In the genomic region with DNA sequence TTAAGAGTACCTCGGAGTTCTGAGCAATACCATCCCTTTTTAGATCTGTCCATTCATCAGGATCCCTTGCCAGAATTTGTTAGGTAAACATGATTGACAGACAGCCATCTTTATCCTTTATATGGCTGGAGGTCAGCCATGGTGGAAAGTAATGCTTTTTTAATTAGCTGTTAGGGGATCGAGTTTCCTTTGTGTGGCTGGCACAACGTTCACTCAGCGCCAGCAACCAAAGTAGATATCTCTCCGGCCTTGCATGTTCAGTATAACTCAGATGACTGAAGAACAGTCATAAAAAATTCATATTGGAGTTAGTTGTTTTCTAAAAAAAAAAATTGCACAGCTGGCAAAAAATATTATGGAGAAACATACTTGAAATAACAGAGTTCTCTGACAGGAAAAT, we compare ENCODE assay signal across 18 mouse cellular contexts.
DNase-seq lines count a peak whose midpoint lies in the region; ATAC-seq and TF ChIP-seq lines count a peak whose summit lies in the region.
"Had no signal": no experiment of that assay in that cellular context is flagged by ENCODE, and none has a peak within 500 bp of the region (broad histone marks: within the 10 kb centered on the region; RNA-seq: fewer than 3 reads in every experiment).

No protein-coding gene starts in this region.

- H3K36me3 ChIP-seq in forebrain, embryonic 10.5 days (replicated peaks), result no peaks in the 10 kb centered on the region
- H3K36me3 ChIP-seq in forebrain, embryonic 11.5 days (ENCODE audit: control insufficient read depth, insufficient read depth, low read length), result no peaks in the 10 kb centered on the region
- H3K36me3 ChIP-seq in limb, embryonic 13.5 days, result no peaks in the 10 kb centered on the region
- no peaks in the 10 kb centered on the region for H3K36me3 ChIP-seq in limb, embryonic 10.5 days
- H3K36me3 ChIP-seq in myocyte (ENCODE audit: control insufficient read depth, insufficient read depth), result no peaks in the 10 kb centered on the region
- H3K36me3 ChIP-seq: heart, embryonic 15.5 days; liver, embryonic 13.5 days; midbrain, embryonic 15.5 days had no signal

- H3K9me3 ChIP-seq in forebrain, embryonic 10.5 days, result no peaks in the 10 kb centered on the region
- no peaks in the 10 kb centered on the region for H3K9me3 ChIP-seq in forebrain, embryonic 11.5 days (ENCODE audit: control insufficient read depth, low read length)
- H3K9me3 ChIP-seq in limb, embryonic 13.5 days, result no peaks in the 10 kb centered on the region
- no peaks in the 10 kb centered on the region for H3K9me3 ChIP-seq in limb, embryonic 10.5 days (replicated peaks)
- H3K9me3 ChIP-seq: heart, embryonic 15.5 days; liver, embryonic 13.5 days; midbrain, embryonic 15.5 days had no signal

- peaks cover 36% of the 10 kb centered on the region for H3K4me1 ChIP-seq in forebrain, embryonic 10.5 days
- H3K4me1 ChIP-seq in forebrain, embryonic 11.5 days (replicated peaks; ENCODE audit: control insufficient read depth, insufficient read depth, low read length), result no peaks in the 10 kb centered on the region
- peaks cover 30% of the 10 kb centered on the region for H3K4me1 ChIP-seq in limb, embryonic 13.5 days
- peaks cover 25% of the 10 kb centered on the region for H3K4me1 ChIP-seq in limb, embryonic 10.5 days
- H3K4me1 ChIP-seq: heart, embryonic 15.5 days; liver, embryonic 13.5 days; midbrain, embryonic 15.5 days had no signal

- H3K9ac ChIP-seq in forebrain, embryonic 11.5 days (ENCODE audit: low read length), result no peak overlapping the region
- no peak overlapping the region for H3K9ac ChIP-seq in limb, embryonic 13.5 days
- H3K9ac ChIP-seq: heart, embryonic 15.5 days; liver, embryonic 13.5 days; midbrain, embryonic 15.5 days had no signal

- DNase-seq in forebrain, embryonic 10.5 days (ENCODE audit: extremely low spot score, low spot score), result no peak
- DNase-seq in forebrain, embryonic 11.5 days (ENCODE audit: low spot score), result no peak
- no peak for DNase-seq in limb, embryonic 10.5 days (ENCODE audit: low spot score)
- DNase-seq in embryo, embryonic 10.5 days (ENCODE audit: low spot score), result peak; percentile 50
- DNase-seq in layer of hippocampus, adult 2 months (ENCODE audit: low spot score in 2 of 2), result no peak
- DNase-seq in heart, adult 18-20 months, result no peak
- DNase-seq: cerebellum, adult 8-10 months; gastrocnemius, postnatal 25 days; kidney, adult 2 months; kidney, postnatal 25 days; liver, embryonic 13.5 days; right cerebral cortex, postnatal 4 days; thymus, postnatal 14 days had no signal

- H3ac ChIP-seq in myocyte (ENCODE audit: control insufficient read depth, insufficient read length), result no peak overlapping the region

- no peaks in the 10 kb centered on the region for H3K27me3 ChIP-seq in forebrain, embryonic 10.5 days (ENCODE audit: poor library complexity, severe bottlenecking)
- H3K27me3 ChIP-seq in forebrain, embryonic 11.5 days (ENCODE audit: control insufficient read depth, insufficient read depth, low read length), result no peaks in the 10 kb centered on the region
- no peaks in the 10 kb centered on the region for H3K27me3 ChIP-seq in limb, embryonic 13.5 days
- H3K27me3 ChIP-seq in limb, embryonic 10.5 days (ENCODE audit: low read depth, poor library complexity, severe bottlenecking), result no peaks in the 10 kb centered on the region
- H3K27me3 ChIP-seq in myocyte (ENCODE audit: control insufficient read depth, insufficient read depth, insufficient read length), result no peaks in the 10 kb centered on the region
- H3K27me3 ChIP-seq: heart, embryonic 15.5 days; liver, embryonic 13.5 days; midbrain, embryonic 15.5 days had no signal

- no peak for TF ChIP-seq CTCF in layer of hippocampus, adult 2 months (conservative IDR thresholded peaks at IDR 0.05)

- no peak; the same call in 1 of the 2 replicates for ATAC-seq in forebrain, embryonic 11.5 days (replicated peaks; ENCODE audit: low FRiP score)
- ATAC-seq in limb, embryonic 13.5 days (ENCODE audit: low FRiP score, low read depth), result no peak
- ATAC-seq: inflammation-experienced regulatory T-cells, adult 6 months; midbrain, embryonic 15.5 days had no signal

- whole genome bisulfite sequencing in forebrain, embryonic 10.5 days, result 24% methylated on average over 5 of the region's 5 CpGs
- WGBS in forebrain, embryonic 11.5 days, result 18% methylated on average over 5 of the region's 5 CpGs
- 12% methylated on average over 5 of the region's 5 CpGs for WGBS in limb, embryonic 13.5 days
- WGBS in limb, embryonic 10.5 days, result 29% methylated on average over 5 of the region's 5 CpGs

- no peak overlapping the region for H3K4me3 ChIP-seq in forebrain, embryonic 10.5 days
- H3K4me3 ChIP-seq in forebrain, embryonic 11.5 days (ENCODE audit: low read depth, low read length), result no peak overlapping the region
- no peak overlapping the region for H3K4me3 ChIP-seq in limb, embryonic 13.5 days
- no peak overlapping the region for H3K4me3 ChIP-seq in limb, embryonic 10.5 days
- H3K4me3 ChIP-seq in myocyte, result no peak overlapping the region
- H3K4me3 ChIP-seq in layer of hippocampus, adult 2 months, result no peak overlapping the region
- H3K4me3 ChIP-seq: heart, embryonic 15.5 days; liver, embryonic 13.5 days; midbrain, embryonic 15.5 days had no signal

- no peak overlapping the region for H3K4me2 ChIP-seq in forebrain, embryonic 11.5 days (ENCODE audit: low read depth, low read length, severe bottlenecking)
- 0 out of 2 replicates have a peak overlapping the region, but pooled peaks have one; percentile 16 for H3K4me2 ChIP-seq in limb, embryonic 13.5 days (replicated peaks)
- H3K4me2 ChIP-seq in myocyte (ENCODE audit: low read depth), result peak overlapping the region; percentile 7
- H3K4me2 ChIP-seq: heart, embryonic 15.5 days; liver, embryonic 13.5 days; midbrain, embryonic 15.5 days had no signal

- TF ChIP-seq POLR2A in myocyte (IDR thresholded peaks at IDR 0.05; ENCODE audit: insufficient read length, low read depth), result no peak

- H3K27ac ChIP-seq in forebrain, embryonic 10.5 days, result peak overlapping the region; percentile 60; the same call in 1 of the 2 replicates
- no peak overlapping the region for H3K27ac ChIP-seq in forebrain, embryonic 11.5 days (ENCODE audit: low read depth, low read length)
- no peak overlapping the region for H3K27ac ChIP-seq in limb, embryonic 13.5 days
- no peak overlapping the region for H3K27ac ChIP-seq in limb, embryonic 10.5 days
- H3K27ac ChIP-seq in layer of hippocampus, adult 2 months, result no peak overlapping the region
- H3K27ac ChIP-seq: heart, embryonic 15.5 days; liver, embryonic 13.5 days; midbrain, embryonic 15.5 days had no signal

- H3K79me2 ChIP-seq in myocyte (ENCODE audit: control insufficient read depth, insufficient read depth), result no peaks in the 10 kb centered on the region

TF ChIP-seq in myocyte, 11 proteins besides CTCF, POLR2A, EP300 and RAD21:
- TF ChIP-seq E2F4 (IDR thresholded peaks at IDR 0.05; ENCODE audit: insufficient read depth) (no peak), USF1 (IDR thresholded peaks at IDR 0.05; ENCODE audit: low read depth) (no peak)
